7 mouse cellular contexts compared by ENCODE assay signal in genomic region chr11:78190041-78190440, GRCm38 (mm10). TPM values are rescaled to one million over a fixed set of nuclear protein-coding genes. Genes with fewer than 3 reads are reported as not detected.
DNase-seq lines count a peak whose midpoint lies in the region; ATAC-seq and TF ChIP-seq lines count a peak whose summit lies in the region.

No protein-coding gene starts in this region.

- H3K36me3 ChIP-seq in E14TG2a.4 (ENCODE audit: insufficient read depth, low read length): peaks cover 29% of the 10 kb centered on the region
- peaks cover 14% of the 10 kb centered on the region; the same call in 1 of the 2 replicates for H3K36me3 ChIP-seq in intestine, embryonic 15.5 days
- H3K36me3 ChIP-seq in liver, embryonic 15.5 days (replicated peaks): no peaks in the 10 kb centered on the region

- H3K4me2 ChIP-seq in intestine, embryonic 15.5 days (replicated peaks): peak overlapping the region; percentile 72
- peak overlapping the region; percentile 65 for H3K4me2 ChIP-seq in liver, embryonic 15.5 days

- peak overlapping the region; percentile 70; the same call in 1 of the 2 replicates for H3K9ac ChIP-seq in intestine, embryonic 15.5 days
- H3K9ac ChIP-seq in liver, embryonic 15.5 days: no peak overlapping the region

- no peaks in the 10 kb centered on the region for H3K9me3 ChIP-seq in E14TG2a.4 (ENCODE audit: low read length)
- H3K9me3 ChIP-seq in intestine, embryonic 15.5 days: no peaks in the 10 kb centered on the region
- no peaks in the 10 kb centered on the region for H3K9me3 ChIP-seq in liver, embryonic 15.5 days (replicated peaks)

- 50% methylated on average over 6 of the region's 6 CpGs for WGBS in intestine, embryonic 15.5 days
- WGBS in liver, embryonic 15.5 days (ENCODE audit: insufficient replicate concordance): 57% methylated on average over 6 of the region's 6 CpGs

- no peak for TF ChIP-seq CTCF in E14TG2a.4 (conservative IDR thresholded peaks at IDR 0.05; ENCODE audit: low read length)
- TF ChIP-seq CTCF in cortical plate, adult 2 months (IDR thresholded peaks at IDR 0.05; ENCODE audit: extremely low read depth, insufficient read depth, low read length): no peak

- 0 out of 2 replicates have a peak overlapping the region, but pooled peaks have one; percentile 1 for H3K27ac ChIP-seq in cortical plate, adult 2 months (ENCODE audit: insufficient read depth, low read length)
- peak overlapping the region; percentile 97; the same call in 1 of the 2 replicates for H3K27ac ChIP-seq in intestine, embryonic 15.5 days
- H3K27ac ChIP-seq in liver, embryonic 15.5 days (replicated peaks): no peak overlapping the region

- peaks cover 64% of the 10 kb centered on the region for H3K4me1 ChIP-seq in E14TG2a.4 (replicated peaks; ENCODE audit: low read depth, low read length)
- H3K4me1 ChIP-seq in cortical plate, adult 2 months (ENCODE audit: control insufficient read depth, insufficient read depth, low read length): peaks cover 4% of the 10 kb centered on the region; the same call in 1 of the 2 replicates
- peaks cover 19% of the 10 kb centered on the region for H3K4me1 ChIP-seq in intestine, embryonic 15.5 days (replicated peaks)
- peaks cover 31% of the 10 kb centered on the region for H3K4me1 ChIP-seq in liver, embryonic 15.5 days (replicated peaks)

- H3K27me3 ChIP-seq in E14TG2a.4 (ENCODE audit: insufficient read depth, low read length): no peaks in the 10 kb centered on the region
- H3K27me3 ChIP-seq in intestine, embryonic 15.5 days (replicated peaks): no peaks in the 10 kb centered on the region
- H3K27me3 ChIP-seq in liver, embryonic 15.5 days: peaks cover 79% of the 10 kb centered on the region

- H3K4me3 ChIP-seq in E14TG2a.4 (replicated peaks; ENCODE audit: low read length): peak overlapping the region; percentile 91
- peak overlapping the region; percentile 48; the same call in 1 of the 2 replicates for H3K4me3 ChIP-seq in cortical plate, adult 2 months (ENCODE audit: insufficient read depth, low read length)
- H3K4me3 ChIP-seq in intestine, embryonic 15.5 days (replicated peaks): peak overlapping the region; percentile 69
- H3K4me3 ChIP-seq in liver, embryonic 15.5 days (replicated peaks): no peak overlapping the region

- no peak for TF ChIP-seq POLR2A in cortical plate, adult 2 months (IDR thresholded peaks at IDR 0.05; ENCODE audit: extremely low read depth, insufficient read depth, low read length)

- no peak for ATAC-seq in intestine, embryonic 15.5 days
- ATAC-seq in liver, embryonic 15.5 days (ENCODE audit: insufficient read depth): no peak
- no peak for ATAC-seq in monocyte, adult 5-6 weeks (replicated peaks; ENCODE audit: insufficient number of reproducible peaks, low FRiP score, low TSS enrichment, poor library complexity, severe bottlenecking)

- no peak for DNase-seq in Muller cell, postnatal 12 days (ENCODE audit: inconsistent ontology term)
- no peak for DNase-seq in testis, postnatal 10 days (ENCODE audit: low spot score)

RNA-seq across cellular contexts. Expression of gene Rab34, which starts 1.8 kb away (rescaled TPM):
- 46.6 and 56.0 TPM in 2 replicates for polyA plus RNA-seq in cortical plate, adult 2 months (2012; rRNA removed)
- polyA plus RNA-seq in intestine, embryonic 15.5 days (2015; fragmentation: Nextera tagmentation; extraction: Ambion mirVana): 87.9 and 91.4 TPM in 2 replicates
- polyA plus RNA-seq in liver, embryonic 15.5 days (2015; fragmentation: Nextera tagmentation; extraction: Ambion mirVana): 15.2 and 16.3 TPM in 2 replicates
- total RNA-seq in monocyte, adult 5-6 weeks (2017): not detected in 3 replicates

RNA-seq across cellular contexts. Expression of gene Proca1, which starts 3.2 kb away (rescaled TPM):
- 6.2 TPM in 2 replicates for polyA plus RNA-seq in cortical plate, adult 2 months (2012; rRNA removed)
- 2.6 and 3.1 TPM in 2 replicates for polyA plus RNA-seq in intestine, embryonic 15.5 days (2015; fragmentation: Nextera tagmentation; extraction: Ambion mirVana)
- 0.24 and 0.55 TPM in 2 replicates for polyA plus RNA-seq in liver, embryonic 15.5 days (2015; fragmentation: Nextera tagmentation; extraction: Ambion mirVana)
- not detected in 3 replicates for total RNA-seq in monocyte, adult 5-6 weeks (2017)

RNA-seq across cellular contexts. Expression of gene Rpl23a, which starts 6.7 kb away (rescaled TPM):
- 1,200 and 1,274 TPM in 2 replicates for polyA plus RNA-seq in cortical plate, adult 2 months (2012; rRNA removed)
- 1,310 and 1,463 TPM in 2 replicates for polyA plus RNA-seq in intestine, embryonic 15.5 days (2015; fragmentation: Nextera tagmentation; extraction: Ambion mirVana)
- polyA plus RNA-seq in liver, embryonic 15.5 days (2015; fragmentation: Nextera tagmentation; extraction: Ambion mirVana): 569 and 671 TPM in 2 replicates
- total RNA-seq in monocyte, adult 5-6 weeks (2017): 1,700 to 2,580 TPM (median 2,203 TPM) in 3 replicates

RNA-seq across cellular contexts. Expression of gene Tlcd1, which starts 13.5 kb away (rescaled TPM):
- 83.0 and 84.4 TPM in 2 replicates for polyA plus RNA-seq in cortical plate, adult 2 months (2012; rRNA removed)
- polyA plus RNA-seq in intestine, embryonic 15.5 days (2015; fragmentation: Nextera tagmentation; extraction: Ambion mirVana): 39.1 and 39.8 TPM in 2 replicates
- 43.3 and 44.5 TPM in 2 replicates for polyA plus RNA-seq in liver, embryonic 15.5 days (2015; fragmentation: Nextera tagmentation; extraction: Ambion mirVana)
- total RNA-seq in monocyte, adult 5-6 weeks (2017): 2.5 to 4.6 TPM (median 2.9 TPM) in 3 replicates

RNA-seq across cellular contexts. Expression of gene Nek8, which starts 13.6 kb away (rescaled TPM):
- polyA plus RNA-seq in cortical plate, adult 2 months (2012; rRNA removed): 5.4 and 6.2 TPM in 2 replicates
- polyA plus RNA-seq in intestine, embryonic 15.5 days (2015; fragmentation: Nextera tagmentation; extraction: Ambion mirVana): 14.4 and 17.1 TPM in 2 replicates
- polyA plus RNA-seq in liver, embryonic 15.5 days (2015; fragmentation: Nextera tagmentation; extraction: Ambion mirVana): 8.1 and 11.4 TPM in 2 replicates
- total RNA-seq in monocyte, adult 5-6 weeks (2017): 2.5 to 4.3 TPM (median 2.8 TPM) in 3 replicates
